Mouse (Mus musculus) forebrain, embryonic 12.5 days (tissue): ENCODE data around the gene Katnal1. TPM values are rescaled to one million over a fixed set of nuclear protein-coding genes. Genes with fewer than 3 reads are reported as not detected.

Source experiments
- ATAC-seq: fragments of 200-750 bp; cut with Nextera tagmentation; 2 replicates; pipeline ENCODE4 v1.8.0; 2017; ENCODE audit warnings: moderate TSS enrichment; ENCODE audit not compliant: low FRiP score
- H3K27ac ChIP-seq: fragments of 300-500 bp; sonication (generic); 2 replicates; pipeline ENCODE4 v1.5.1; 2016; ENCODE audit warnings: mild to moderate bottlenecking
- H3K27me3 ChIP-seq: fragments of 300-500 bp; sonication (generic); 2 replicates; pipeline ENCODE4 v1.6.1; 2016; ENCODE audit warnings: mild to moderate bottlenecking
- H3K36me3 ChIP-seq: fragments of 300-500 bp; sonication (generic); replicated peaks from 2 replicates; pipeline ENCODE4 v1.6.1; 2016; ENCODE audit warnings: mild to moderate bottlenecking
- H3K4me1 ChIP-seq: fragments of 300-500 bp; sonication (generic); 2 replicates; pipeline ENCODE4 v1.6.1; 2016
- H3K4me2 ChIP-seq: fragments of 300-500 bp; sonication (generic); 2 replicates; pipeline ENCODE4 v1.6.1; 2016; ENCODE audit warnings: mild to moderate bottlenecking, moderate library complexity
- H3K4me3 ChIP-seq: fragments of 300-500 bp; sonication (generic); replicated peaks from 2 replicates; pipeline ENCODE4 v1.5.1; 2016; ENCODE audit warnings: mild to moderate bottlenecking
- H3K9ac ChIP-seq: fragments of 300-500 bp; sonication (generic); 2 replicates; pipeline ENCODE4 v1.6.1; 2016; ENCODE audit warnings: mild to moderate bottlenecking
- H3K9me3 ChIP-seq: fragments of 300-500 bp; sonication (generic); 2 replicates; pipeline ENCODE4 v1.6.1; 2016
- WGBS: fragments of 180-500 bp; shearing (Covaris S2); methylation state at CpG from one replicate; pipeline ENCODE4 v1.1.7; 2016; 5-methylcytosine and 5-hydroxymethylcytosine counted together
- polyA plus RNA-seq: library from polyadenylated mRNA; unstranded; fragments of >200 nt; fragmentation: Nextera tagmentation; extraction: Ambion mirVana; gene quantifications from 2 replicates; pipeline ENCODE4 v1.2.1, GENCODE M21; 2016

Katnal1 gene
- polyA plus RNA-seq, 1 experiment from 2014 or later, result 37.7 TPM

GRCm38 (mm10) chr5:148935071-148935821 lies 6.1 kb upstream of the Katnal1 start:
- Histone ChIP-seq H3K27me3 (no peaks in the 10 kb centered on the region), H3K9me3 (no peaks in the 10 kb centered on the region), H3K36me3 (no peaks in the 10 kb centered on the region), H3K27ac (no peak overlapping the region), H3K4me3 (no peak overlapping the region), H3K9ac (no peak overlapping the region), H3K4me1 (peaks cover 8% of the 10 kb centered on the region; the same call in 1 of the 2 replicates), H3K4me2 (no peak overlapping the region)
- no peak for ATAC-seq
- WGBS, result 58% methylated on average over 7 of the region's 7 CpGs

DNA sequence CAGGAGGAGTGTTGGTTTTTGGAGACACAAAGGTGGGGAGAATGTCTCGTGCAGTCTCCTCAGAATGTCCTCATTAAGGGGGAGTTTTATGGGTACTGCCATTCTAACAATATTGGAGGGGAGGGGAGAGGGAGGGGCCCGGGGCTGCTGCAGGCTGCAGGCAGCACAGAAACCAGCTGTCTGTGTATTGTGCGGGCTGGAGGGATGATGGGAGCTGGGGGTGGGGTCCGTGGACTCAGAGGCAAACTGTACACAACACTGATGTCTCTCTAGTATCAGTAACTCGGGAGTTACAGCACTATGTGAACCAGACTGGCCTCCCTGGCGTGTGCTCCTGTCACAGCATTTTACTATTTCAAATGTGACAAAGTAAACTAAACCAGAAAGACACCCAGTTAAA lies 5.3 kb upstream of the Katnal1 start:
- Histone ChIP-seq H3K9me3 (no peaks in the 10 kb centered on the region), H3K36me3 (no peaks in the 10 kb centered on the region), H3K27me3 (no peaks in the 10 kb centered on the region), H3K27ac (no peak overlapping the region), H3K4me3 (no peak overlapping the region), H3K4me1 (peaks cover under 1% of the 10 kb centered on the region; the same call in 1 of the 2 replicates), H3K4me2 (no peak overlapping the region), H3K9ac (no peak overlapping the region)
- ATAC-seq, result peak; percentile 57; the same call in 1 of the 2 replicates
- 57% methylated on average over 6 of the region's 6 CpGs for WGBS

DNA sequence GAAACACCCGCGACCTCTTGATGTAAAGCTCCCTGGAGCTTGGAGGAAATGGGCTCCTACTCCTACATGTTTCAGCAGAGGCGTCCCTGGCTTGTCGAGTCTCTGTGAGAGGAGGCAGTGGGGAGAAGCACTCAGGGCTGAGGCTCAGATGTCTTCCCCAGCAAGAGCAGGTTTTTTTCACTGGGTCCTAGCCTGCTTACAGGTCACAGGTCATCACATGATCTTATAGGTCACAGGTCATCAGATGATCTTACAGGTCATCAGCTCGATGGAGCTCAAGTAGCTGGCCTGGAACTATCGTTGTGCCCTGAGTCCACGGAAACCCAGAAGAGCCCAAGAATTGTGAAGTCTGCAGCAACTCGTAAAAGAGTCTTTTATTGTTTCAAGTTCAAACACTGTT lies 4.6 kb upstream of the Katnal1 start:
- Histone ChIP-seq H3K27ac (no peak overlapping the region), H3K27me3 (no peaks in the 10 kb centered on the region), H3K4me2 (no peak overlapping the region), H3K9me3 (no peaks in the 10 kb centered on the region), H3K4me1 (peaks cover 5% of the 10 kb centered on the region), H3K36me3 (no peaks in the 10 kb centered on the region), H3K9ac (no peak overlapping the region), H3K4me3 (no peak overlapping the region)
- ATAC-seq, result no peak
- 80% methylated on average over 8 of the region's 8 CpGs for WGBS

DNA sequence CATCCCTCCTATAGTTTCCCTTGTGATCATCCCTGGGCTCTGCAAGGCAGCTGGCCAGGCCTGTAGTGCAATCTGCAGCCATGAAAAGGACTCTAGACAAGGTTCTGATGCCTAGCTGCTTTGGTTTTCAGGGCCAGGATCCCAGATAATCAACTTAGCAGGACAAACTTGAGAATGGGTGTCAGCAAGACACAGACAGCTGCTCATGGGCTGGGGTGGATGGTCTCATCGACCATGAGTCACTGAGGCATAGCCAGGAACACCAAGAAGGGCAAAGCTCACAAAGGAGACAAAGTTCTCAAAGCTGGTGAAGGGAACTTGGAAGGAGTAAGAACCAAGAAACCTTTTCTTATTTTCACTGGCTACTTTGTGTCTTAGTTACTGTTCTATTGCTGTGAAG lies 2.2 kb upstream of the Katnal1 start:
- ATAC-seq, result no peak
- no peak overlapping the region for H3K27ac ChIP-seq
- H3K36me3 ChIP-seq, result 0 out of 2 replicates have a peak, but pooled peaks cover 3% of the 10 kb centered on the region
- H3K4me3 ChIP-seq, result no peak overlapping the region
- H3K4me2 ChIP-seq, result no peak overlapping the region
- 89% methylated on average over 1 of the region's 1 CpGs for WGBS
- no peaks in the 10 kb centered on the region for H3K9me3 ChIP-seq
- H3K27me3 ChIP-seq, result no peaks in the 10 kb centered on the region
- H3K4me1 ChIP-seq, result peaks cover 11% of the 10 kb centered on the region
- no peak overlapping the region for H3K9ac ChIP-seq

- Histone ChIP-seq H3K9ac (peak overlapping the region; percentile 84), H3K9me3 (no peaks in the 10 kb centered on the region), H3K4me2 (peak overlapping the region; percentile 71), H3K4me1 (peaks cover 11% of the 10 kb centered on the region), H3K36me3 (peaks cover 13% of the 10 kb centered on the region), H3K27ac (peak overlapping the region; percentile 97), H3K4me3 (peak overlapping the region; percentile 80), H3K27me3 (no peaks in the 10 kb centered on the region)
- under 1% methylated on average over 69 of the region's 69 CpGs for WGBS
- peak; percentile 99 for ATAC-seq
These were observed 571 bp downstream of the Katnal1 start for GRCm38 (mm10) chr5:148928382-148929115.

DNA sequence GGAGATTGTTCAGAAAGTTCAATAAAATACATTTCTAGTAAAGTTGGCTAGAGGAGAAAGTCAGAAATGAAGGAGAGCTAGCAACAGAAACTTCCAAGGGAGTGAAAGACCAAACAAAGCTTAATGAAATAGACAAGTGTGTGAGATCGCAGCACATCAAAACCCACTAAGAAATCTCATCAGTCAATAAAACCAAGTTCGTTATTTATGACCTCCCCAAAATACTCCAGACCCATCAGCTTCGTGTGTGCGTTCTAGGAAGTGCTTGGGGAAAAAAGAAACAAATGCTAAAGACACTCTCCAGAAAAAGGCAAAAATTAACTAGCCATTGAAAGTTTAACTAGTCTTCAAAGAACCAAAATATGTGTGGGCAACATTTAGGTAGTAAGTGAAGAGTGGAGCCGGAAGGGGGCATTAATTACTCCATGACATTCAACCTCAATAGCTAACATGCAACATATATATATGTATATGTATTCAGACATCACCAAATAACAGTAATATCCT lies 1.4 kb downstream of the Katnal1 start:
- H3K27me3 ChIP-seq, result no peaks in the 10 kb centered on the region
- H3K4me1 ChIP-seq, result peaks cover 11% of the 10 kb centered on the region
- H3K4me3 ChIP-seq, result peak overlapping the region; percentile 80
- H3K27ac ChIP-seq, result peak overlapping the region; percentile 97
- no peak for ATAC-seq
- peaks cover 13% of the 10 kb centered on the region for H3K36me3 ChIP-seq
- peak overlapping the region; percentile 71 for H3K4me2 ChIP-seq
- no peaks in the 10 kb centered on the region for H3K9me3 ChIP-seq
- 37% methylated on average over 5 of the region's 5 CpGs for WGBS
- peak overlapping the region; percentile 84 for H3K9ac ChIP-seq

DNA sequence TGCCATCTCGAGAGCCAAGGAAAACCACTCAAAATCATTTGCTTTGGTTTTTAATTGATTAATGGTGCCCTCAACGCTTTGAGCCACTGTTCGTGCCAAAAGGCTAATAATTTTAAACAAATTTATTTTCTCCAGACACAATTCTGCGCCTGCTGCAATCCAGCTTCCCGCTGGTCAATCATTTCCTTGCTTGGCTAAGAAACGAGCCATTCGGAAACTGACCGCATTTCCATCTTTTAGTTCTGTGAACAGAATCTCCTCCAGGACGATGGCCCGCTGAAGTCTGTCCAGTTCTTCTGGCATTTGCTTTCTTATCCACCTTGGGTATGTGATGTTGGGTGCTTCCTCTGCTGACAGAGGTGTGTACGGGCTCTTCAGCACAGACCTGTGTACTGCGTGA lies 4.5 kb downstream of the Katnal1 start:
- Histone ChIP-seq H3K9me3 (no peaks in the 10 kb centered on the region), H3K27me3 (no peaks in the 10 kb centered on the region), H3K27ac (no peak overlapping the region), H3K4me1 (peaks cover 11% of the 10 kb centered on the region), H3K9ac (no peak overlapping the region), H3K36me3 (peaks cover 25% of the 10 kb centered on the region), H3K4me3 (no peak overlapping the region), H3K4me2 (no peak overlapping the region)
- 93% methylated on average over 12 of the region's 12 CpGs for WGBS
- no peak for ATAC-seq

DNA sequence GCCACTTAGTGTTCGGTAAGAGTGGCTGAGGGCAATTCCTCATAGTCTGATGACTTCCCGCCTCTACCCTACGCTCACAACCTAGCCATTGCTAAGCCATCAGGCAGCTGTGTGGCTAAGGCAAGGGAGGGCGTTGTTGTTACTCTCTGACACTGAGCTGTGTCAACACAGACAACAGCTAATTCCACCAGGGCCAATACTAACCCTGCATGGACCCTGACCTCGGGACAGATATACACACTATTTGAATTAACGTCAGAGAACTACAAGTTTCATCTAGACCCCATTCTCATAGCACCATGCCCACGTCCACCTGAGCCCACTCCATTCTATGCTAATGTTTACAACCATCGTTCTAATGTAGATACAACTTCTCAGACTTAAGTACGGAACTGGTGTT lies 5.1 kb downstream of the Katnal1 start:
- Histone ChIP-seq H3K9ac (no peak overlapping the region), H3K4me2 (no peak overlapping the region), H3K27ac (no peak overlapping the region), H3K36me3 (peaks cover 31% of the 10 kb centered on the region), H3K27me3 (no peaks in the 10 kb centered on the region), H3K9me3 (no peaks in the 10 kb centered on the region), H3K4me3 (no peak overlapping the region), H3K4me1 (peaks cover 7% of the 10 kb centered on the region)
- no peak for ATAC-seq
- WGBS, result 90% methylated on average over 9 of the region's 9 CpGs

- H3K4me3 ChIP-seq, result no peak overlapping the region
- WGBS, result 81% methylated on average over 10 of the region's 10 CpGs
- H3K9me3 ChIP-seq, result no peaks in the 10 kb centered on the region
- H3K9ac ChIP-seq, result no peak overlapping the region
- no peak overlapping the region for H3K27ac ChIP-seq
- H3K4me1 ChIP-seq, result peaks cover 7% of the 10 kb centered on the region
- peaks cover 37% of the 10 kb centered on the region for H3K36me3 ChIP-seq
- no peaks in the 10 kb centered on the region for H3K27me3 ChIP-seq
- H3K4me2 ChIP-seq, result no peak overlapping the region
- ATAC-seq, result no peak
These were observed 5.7 kb downstream of the Katnal1 start for GRCm38 (mm10) chr5:148923408-148923807.

DNA sequence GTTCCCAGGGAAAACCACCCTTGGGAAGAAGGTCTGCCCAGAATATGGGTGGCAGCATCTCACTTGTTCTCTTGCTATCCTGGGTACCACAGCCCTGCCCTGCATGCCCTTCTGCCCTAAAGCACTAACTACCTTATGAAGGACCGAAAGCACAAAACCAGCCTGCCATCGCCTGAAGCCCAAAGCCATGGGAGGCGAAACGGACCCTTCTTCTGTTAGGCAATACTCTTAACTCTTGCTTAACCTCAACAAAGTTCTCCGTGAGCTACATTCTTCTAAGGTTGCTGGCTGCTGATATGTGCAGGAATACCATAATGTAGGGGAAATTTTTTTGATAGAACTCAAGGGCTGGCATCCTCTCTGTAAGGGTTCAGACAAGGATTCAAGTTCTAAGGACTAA lies 6.3 kb downstream of the Katnal1 start:
- ATAC-seq, result no peak
- Histone ChIP-seq H3K4me1 (peaks cover 7% of the 10 kb centered on the region), H3K36me3 (peaks cover 44% of the 10 kb centered on the region), H3K9ac (no peak overlapping the region), H3K27me3 (no peaks in the 10 kb centered on the region), H3K4me3 (no peak overlapping the region), H3K4me2 (no peak overlapping the region), H3K9me3 (no peaks in the 10 kb centered on the region), H3K27ac (no peak overlapping the region)
- 85% methylated on average over 5 of the region's 5 CpGs for WGBS

DNA sequence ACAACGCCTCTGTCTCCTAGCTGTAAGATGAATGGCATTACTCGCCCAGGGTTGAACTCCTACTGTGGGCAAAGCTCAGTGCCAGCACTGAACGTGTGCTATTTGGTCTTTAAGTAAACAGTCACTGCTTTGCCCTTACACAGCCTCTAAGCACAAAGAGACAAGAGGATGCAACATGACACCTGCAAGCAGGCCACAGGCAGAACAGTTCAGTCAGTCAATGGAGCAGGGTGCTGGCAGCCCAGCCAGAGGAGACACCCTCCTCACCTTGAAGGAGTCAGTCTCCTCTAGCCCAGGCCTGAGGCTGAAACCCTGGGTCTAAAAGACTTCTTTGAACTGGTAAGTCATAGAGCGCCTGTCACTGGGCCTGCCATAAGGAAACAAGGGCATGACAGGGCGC lies 11.1 kb downstream of the Katnal1 start:
- H3K4me2 ChIP-seq, result no peak overlapping the region
- 80% methylated on average over 5 of the region's 5 CpGs for WGBS
- no peaks in the 10 kb centered on the region for H3K27me3 ChIP-seq
- H3K4me1 ChIP-seq, result no peaks in the 10 kb centered on the region
- H3K36me3 ChIP-seq, result peaks cover 51% of the 10 kb centered on the region
- H3K4me3 ChIP-seq, result no peak overlapping the region
- no peak overlapping the region for H3K9ac ChIP-seq
- no peak overlapping the region for H3K27ac ChIP-seq
- no peaks in the 10 kb centered on the region for H3K9me3 ChIP-seq
- no peak for ATAC-seq

- no peak for ATAC-seq
- no peaks in the 10 kb centered on the region for H3K4me1 ChIP-seq
- H3K4me3 ChIP-seq, result no peak overlapping the region
- no peaks in the 10 kb centered on the region for H3K27me3 ChIP-seq
- 92% methylated on average over 6 of the region's 6 CpGs for WGBS
- H3K36me3 ChIP-seq, result peaks cover 61% of the 10 kb centered on the region
- H3K4me2 ChIP-seq, result no peak overlapping the region
- no peak overlapping the region for H3K27ac ChIP-seq
- H3K9me3 ChIP-seq, result no peaks in the 10 kb centered on the region
- no peak overlapping the region for H3K9ac ChIP-seq
These were observed 12.3 kb downstream of the Katnal1 start for GRCm38 (mm10) chr5:148916775-148917174.
